Mouse (Mus musculus) cerebral cortex, adult 2 months (tissue): ENCODE data around the gene Vwf.

Experiments used
- WGBS: fragments of 180-500 bp; shearing (Covaris S2); methylation state at CpG from one replicate; pipeline ENCODE4 v1.1.7; 2018; 5-methylcytosine and 5-hydroxymethylcytosine counted together

The Vwf gene

DNA sequence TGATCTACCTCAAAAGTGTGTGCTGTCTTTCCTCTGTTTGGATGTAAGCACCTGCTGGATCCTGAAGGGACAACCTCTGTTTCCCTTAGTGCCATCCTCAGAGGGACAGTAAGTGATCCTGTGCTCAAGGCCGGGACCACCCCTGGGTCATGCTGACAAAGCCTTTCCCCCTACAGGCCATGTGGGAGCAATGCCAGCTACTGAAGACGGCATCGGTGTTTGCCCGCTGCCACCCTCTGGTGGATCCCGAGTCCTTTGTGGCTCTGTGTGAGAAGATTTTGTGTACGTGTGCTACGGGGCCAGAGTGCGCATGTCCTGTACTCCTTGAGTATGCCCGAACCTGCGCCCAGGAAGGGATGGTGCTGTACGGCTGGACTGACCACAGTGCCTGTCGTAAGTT lies 41.7 kb downstream of the Vwf start:
- 94% methylated on average over 12 of the region's 12 CpGs for WGBS

DNA sequence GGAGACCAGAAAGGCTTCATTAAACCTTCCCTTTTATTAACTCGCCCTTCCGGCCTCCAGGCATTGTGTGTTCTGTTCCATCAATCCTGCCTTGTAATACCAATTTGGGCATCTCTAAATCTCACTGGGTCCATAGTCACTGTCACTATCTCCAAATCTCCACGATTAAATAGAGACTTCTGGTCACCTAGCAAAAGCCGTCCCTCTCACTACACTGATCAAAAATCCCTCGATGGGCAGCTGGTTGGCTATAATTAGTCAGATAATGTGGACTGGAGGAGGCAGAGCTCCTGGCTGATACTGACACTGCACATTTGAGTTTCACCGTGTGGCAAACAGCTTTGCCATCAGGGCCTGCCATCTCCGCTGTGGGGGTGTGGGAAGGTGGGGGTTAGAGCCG lies 42.5 kb downstream of the Vwf start:
- 84% methylated on average over 8 of the region's 8 CpGs for WGBS

DNA sequence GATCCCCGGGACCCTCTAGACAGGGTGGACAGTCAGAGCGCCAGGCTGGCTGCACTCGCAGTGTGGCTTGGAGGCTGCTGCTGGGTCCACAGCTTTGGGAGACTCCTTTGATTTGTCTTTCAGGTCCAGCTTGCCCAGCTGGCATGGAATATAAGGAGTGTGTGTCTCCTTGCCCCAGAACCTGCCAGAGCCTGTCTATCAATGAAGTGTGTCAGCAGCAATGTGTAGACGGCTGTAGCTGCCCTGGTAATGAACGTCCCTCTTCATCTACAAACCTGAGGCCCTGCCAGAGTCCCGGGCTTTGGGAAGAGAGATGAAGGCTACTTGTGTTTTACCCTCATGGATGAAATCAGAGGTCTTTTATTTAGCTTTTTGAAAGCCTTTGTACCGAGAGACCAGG lies 43.5 kb downstream of the Vwf start:
- 70% methylated on average over 7 of the region's 7 CpGs for WGBS

DNA sequence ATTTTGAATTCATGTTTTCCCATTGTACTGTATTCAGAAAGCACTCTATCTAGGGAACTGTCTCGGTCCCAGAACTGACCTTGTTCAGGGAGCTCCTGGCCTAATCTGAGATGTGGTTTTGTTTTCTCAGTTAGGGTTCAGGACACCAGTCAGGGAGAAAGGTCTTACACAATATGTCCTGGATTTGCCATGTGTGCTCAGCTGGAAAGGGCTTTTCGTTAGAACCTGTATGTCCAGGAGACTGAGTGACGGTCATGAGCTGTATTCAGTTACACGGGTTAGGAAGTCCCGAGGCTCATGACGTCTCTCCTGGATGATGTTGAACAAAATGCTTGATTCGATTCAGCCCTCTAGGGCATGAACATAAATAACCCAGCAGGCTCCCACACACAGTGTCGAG lies 43.9 kb downstream of the Vwf start:
- 64% methylated on average over 8 of the region's 8 CpGs for WGBS

DNA sequence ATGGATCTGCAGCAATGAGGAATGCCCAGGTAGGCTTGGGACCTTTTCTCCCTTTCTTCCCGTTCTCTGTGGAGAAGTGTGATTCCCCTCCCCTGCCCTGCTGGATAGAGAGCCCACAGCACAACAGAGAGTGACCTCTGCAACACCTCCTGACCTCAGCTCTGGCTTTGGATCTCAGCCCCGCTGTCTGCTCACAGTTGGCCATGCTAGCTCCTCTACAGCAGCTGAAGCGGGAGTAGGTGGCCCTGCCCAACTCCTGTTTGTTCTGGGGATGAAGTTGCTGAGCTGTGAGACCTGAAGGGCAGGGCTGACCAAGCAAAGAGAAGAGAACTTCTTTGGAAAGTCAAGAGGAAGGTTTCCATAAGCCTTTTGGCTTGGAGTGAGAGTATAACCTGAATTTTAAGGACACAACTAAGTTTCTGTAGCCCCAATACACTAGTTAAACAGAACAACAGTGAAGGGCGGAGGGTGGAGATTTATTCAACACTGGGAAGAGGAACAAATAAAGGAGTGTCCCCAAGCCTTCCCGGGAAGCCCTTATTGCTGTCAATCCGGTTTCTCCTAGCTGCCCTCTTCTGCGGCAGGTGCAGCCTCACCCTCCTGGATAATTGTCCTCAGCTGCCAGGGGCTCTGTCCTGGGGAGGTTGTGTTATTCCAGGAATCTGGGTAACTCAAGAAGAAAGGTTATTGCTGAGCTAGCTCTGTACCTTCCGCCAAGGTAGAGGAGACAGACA lies 45.2 kb downstream of the Vwf start:
- WGBS: 86% methylated on average over 8 of the region's 8 CpGs

DNA sequence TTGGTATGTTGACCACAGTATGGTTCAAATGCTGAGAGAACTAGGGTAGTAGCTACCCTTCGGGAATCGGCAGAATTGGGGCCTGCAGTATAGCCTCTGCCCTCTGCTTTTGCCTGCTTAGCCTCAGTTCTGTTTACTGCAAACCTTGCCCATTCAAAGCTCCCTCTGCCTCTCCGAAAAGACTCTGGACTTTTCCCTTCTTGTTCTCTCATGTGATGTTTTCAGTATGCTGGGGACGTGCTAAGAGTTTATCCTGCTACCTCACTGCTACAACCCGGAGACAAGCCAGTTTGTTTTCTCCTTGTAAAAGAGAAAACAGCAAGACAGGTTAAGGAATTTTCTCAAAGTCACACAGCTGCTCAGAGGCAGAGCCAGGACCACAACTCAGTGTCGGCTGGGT lies 46.0 kb downstream of the Vwf start:
- 94% methylated on average over 6 of the region's 6 CpGs for WGBS

DNA sequence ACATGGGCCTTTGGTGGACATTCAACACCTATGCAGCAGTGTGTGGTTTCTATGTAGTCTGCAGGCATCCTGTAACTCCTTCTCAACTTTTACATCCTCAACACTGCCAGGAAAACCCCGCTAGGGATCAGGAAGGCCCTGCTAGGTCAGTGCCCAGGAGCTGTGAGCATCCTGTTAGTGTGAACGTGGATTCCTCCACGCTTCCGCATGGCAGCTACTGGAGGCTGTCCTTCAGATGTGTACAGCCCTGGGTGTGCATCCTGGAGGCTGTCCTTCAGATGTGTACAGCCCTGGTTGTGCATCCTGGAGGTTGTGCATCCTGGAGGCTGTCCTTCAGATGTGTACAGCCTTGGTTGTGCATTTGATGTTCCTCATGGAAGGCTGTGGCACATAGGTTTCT lies 47.7 kb downstream of the Vwf start:
- WGBS: 96% methylated on average over 4 of the region's 4 CpGs

DNA sequence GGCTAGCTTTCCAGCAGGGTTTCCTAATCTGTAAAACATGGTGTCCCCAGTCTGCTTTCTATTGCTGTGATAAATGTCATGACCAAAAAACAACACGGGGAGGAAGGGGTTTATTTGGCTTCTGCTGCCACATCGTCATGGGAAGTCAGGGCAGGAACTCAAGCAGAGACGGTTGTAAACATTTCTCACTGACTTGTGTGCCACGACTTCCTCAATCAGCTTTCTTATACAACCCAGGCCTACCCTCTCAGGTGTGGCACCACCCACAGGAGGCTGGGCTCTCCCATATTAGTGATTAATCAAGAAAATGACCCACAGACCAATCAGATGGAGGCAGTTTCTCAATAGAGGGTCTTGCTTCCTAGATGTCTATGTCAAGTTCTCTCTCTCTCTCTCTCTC lies 48.3 kb downstream of the Vwf start:
- 62% methylated on average over 4 of the region's 4 CpGs for WGBS

DNA sequence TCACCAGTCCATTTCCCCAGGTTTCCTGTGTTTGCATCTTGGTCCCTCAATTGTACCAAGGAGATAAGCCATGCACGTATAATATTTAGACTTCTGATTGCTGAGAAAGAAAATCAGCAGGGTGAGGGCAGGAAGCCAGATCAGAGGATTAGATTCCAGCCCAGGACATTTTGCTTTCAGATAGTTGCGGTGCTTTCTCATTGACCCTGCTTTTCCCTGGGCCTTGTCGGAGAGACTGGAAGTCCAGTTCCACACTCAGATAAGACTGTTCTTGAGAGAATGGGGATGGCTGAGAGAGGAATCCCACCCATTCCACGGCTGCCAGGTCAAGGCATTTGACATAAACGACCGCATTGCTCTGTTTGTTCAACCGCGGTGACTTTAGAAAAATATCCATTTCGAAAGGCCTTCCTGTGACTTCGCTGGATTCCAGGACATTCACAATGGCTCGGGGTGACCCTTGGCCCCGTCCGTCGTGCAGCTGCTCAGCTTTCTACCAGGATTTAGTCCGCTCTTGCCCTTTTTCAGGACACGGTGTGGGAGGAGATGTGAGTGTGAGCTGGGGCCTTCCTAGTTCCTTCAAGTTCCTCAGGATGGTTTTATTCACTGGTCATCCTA lies 50.2 kb downstream of the Vwf start:
- WGBS: 71% methylated on average over 16 of the region's 16 CpGs

DNA sequence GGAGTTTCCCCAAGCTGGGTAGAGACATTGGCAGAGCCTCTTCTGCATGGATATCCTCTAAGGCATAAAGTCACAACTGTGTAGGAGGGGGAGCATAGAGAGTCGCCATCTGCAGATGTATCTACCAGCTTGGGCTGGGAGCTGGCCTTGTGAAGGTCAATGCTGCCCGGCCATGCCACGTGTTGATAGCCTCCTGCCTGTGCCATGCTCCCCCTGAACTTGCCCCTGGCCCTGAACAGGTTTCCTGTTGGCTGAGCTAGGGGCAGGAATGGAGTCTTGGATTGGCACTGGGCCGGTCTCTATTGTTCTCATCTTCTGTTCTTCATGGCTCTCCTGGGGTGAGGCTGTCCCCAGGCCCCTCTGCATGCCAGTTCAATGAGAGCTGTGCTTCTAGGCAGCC lies 51.1 kb downstream of the Vwf start:
- 82% methylated on average over 4 of the region's 4 CpGs for WGBS

DNA sequence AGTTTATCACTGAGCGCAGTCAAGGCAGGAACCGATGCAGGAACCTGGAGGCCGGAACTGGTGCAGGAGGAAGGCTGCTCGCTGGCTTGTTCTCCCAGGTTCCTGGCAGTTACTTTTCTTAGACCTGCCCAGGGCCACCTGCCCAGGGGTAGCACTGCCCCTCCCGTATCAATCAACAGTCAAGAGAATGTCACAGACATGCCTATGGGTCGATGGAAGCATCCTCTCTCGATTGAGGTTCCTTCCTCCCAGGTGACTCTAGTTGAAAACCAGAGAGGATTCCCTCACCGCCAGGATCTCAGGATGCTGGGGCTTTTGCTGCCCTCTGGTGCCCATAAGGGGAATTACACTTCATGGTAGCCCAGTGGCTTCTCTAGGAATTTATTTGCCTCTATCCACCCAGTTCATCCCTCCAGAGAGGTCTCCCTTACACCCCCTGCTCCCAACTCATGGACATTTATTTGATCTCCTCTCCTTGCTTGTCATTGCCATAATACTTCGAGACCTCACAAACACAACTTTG lies 53.5 kb downstream of the Vwf start:
- 39% methylated on average over 9 of the region's 9 CpGs for WGBS

DNA sequence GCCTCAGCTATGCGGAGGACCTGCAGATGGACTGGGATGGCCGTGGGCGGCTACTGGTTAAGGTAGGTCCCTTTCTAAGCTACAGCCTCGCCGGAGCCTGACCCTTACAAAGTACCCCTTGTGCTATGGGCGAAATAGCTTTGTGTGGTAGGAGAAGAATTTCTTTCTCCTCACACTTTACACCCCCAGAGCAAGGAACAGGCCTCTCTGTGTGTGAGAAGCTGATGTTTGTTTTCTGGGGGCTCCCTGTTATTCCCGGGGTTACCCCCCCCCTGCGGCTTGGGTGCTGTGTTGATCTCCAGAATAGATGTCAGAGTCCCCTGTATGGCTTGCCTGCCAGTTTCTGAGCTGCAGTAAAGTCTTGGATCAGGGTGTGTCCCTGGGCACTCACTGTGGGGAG lies 54.1 kb downstream of the Vwf start:
- 75% methylated on average over 8 of the region's 8 CpGs for WGBS

DNA sequence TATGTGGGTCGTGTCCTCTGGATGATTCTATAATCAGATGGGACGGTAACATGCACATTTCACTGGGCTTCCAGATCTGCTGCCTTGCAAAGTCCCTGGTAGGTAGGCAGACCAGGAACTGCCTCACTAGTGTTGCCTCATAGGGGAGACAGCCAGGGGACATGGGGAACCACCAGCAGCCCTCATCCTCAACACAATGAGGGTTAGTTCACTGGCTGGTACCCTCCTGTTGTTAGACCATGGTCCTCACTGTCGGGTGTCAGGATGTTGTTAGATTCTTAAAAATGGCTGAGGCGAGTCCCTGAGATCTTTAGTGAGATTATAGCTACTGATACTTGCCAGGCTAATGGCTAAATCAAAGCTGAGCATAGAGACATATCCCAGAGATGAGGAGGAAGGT lies 54.6 kb downstream of the Vwf start:
- WGBS: 75% methylated on average over 4 of the region's 4 CpGs

DNA sequence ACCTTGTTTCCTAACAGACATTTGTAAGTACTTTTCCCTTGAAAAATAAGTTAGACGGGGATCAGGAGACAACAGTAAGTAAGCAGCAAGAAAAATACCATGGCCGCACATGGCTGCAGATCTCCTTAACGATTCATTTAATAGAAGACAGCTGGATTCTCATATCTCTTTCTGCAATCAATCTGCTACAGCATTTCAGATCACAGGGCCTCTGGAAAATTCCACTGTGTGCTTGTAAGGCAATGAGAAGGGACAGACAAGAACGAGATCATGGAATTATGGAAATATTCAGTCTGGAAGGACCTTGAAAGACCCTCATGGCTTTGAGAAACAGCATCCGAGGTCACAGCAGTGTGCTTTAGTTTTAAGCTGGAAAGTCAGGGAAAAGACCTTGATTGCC lies 55.2 kb downstream of the Vwf start:
- WGBS: 91% methylated on average over 5 of the region's 5 CpGs

DNA sequence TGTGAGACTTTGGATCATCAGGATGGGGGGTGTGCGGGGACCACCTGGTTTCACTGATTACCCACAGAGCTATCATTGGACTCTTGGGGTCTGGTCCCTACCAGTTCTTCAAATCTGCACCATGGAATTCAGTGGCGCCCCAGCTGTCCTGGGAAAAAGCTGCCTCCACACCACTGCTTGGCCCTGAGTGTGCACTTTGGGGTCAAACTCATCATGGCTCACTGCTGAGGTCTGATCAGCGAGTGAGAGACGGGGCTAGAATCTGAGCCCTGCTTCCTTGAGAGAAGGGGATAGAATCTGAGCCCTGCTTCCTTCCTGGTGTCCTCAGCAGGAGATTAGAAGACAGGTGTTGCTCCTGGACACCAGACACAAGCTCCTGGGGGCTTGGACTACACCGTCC lies 55.8 kb downstream of the Vwf start:
- WGBS: 91% methylated on average over 5 of the region's 5 CpGs

DNA sequence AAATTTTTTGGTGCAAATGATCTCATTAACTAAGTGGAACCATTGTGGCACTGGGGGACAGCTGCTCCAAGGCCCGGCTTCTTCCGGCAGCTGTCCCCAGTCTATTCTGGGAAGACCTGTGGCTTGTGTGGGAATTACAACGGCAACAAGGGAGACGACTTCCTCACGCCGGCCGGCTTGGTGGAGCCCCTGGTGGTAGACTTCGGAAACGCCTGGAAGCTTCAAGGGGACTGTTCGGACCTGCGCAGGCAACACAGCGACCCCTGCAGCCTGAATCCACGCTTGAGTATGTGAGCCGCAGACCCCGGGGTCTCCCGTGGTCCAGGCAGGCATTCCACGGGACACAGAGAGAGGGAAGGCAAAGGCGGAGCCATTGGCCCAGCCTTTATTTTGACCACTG lies 56.7 kb downstream of the Vwf start:
- 6% methylated on average over 18 of the region's 18 CpGs for WGBS

DNA sequence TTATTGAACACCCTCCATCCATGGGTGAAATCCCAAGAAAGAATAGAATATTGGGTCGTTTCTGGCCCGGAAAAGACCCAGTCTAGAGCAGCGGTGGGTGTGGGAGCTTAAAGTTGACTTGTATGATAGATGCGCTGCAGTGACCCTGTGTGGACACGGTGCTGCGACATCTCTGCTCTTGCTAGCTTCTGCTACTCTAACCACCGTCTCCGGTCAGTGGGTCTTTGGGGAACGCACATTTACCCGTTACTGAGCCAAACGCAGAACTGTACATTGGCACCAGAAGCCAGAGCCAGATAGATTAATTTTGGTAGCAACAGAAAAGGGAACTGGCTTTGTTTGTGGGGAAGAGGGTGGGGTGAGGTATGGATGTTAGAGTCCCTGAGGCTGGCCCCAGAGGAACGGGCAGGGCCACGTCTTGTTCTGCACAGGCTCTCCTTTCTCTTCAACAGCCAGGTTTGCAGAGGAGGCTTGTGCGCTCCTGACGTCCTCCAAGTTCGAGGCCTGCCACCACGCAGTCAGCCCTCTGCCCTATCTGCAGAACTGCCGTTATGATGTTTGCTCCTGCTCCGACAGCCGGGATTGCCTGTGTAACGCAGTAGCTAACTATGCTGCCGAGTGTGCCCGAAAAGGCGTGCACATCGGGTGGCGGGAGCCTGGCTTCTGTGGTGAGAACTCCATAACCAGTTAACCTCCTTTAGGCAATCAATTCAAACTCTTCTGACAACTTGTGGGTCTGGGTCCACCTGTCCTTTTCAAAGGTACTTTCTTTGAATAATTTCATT lies 57.3 kb downstream of the Vwf start:
- WGBS: 73% methylated on average over 26 of the region's 26 CpGs

DNA sequence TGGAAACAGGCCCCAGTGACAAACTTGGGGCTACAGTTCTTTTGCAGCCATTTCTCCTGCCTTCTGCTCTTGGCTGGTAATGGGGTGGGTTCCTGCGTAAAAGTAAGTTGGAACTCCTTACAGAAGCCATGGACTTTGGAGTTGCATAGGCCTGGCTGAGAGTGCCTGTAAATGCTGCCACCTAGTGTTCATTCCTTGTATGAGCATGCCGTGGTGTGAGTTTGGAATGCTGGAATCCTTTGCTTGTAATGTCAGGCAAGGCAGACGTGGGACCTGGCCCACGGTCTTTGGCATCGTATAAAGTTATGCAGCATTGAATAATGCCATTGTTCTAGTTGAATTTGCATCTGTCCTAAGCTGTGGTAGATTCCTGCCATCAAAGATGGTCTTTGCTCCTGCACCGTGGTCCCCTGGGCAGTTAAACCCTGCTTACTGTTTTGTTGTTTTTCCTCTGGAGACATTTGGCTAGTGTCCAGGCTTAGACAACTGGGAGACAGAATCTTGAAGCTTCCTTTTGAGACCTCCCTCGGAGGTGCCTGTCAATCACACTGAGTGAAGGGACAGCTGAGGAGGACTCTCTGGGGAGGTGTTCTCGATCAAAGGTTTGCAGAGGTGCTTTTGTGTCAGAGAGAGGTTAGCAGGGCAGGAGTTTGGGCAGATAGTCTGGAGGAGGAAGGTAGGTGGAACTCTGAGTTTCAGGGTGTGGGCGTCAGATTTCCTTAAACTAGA lies 58.1 kb downstream of the Vwf start:
- whole genome bisulfite sequencing: 18% methylated on average over 9 of the region's 9 CpGs

DNA sequence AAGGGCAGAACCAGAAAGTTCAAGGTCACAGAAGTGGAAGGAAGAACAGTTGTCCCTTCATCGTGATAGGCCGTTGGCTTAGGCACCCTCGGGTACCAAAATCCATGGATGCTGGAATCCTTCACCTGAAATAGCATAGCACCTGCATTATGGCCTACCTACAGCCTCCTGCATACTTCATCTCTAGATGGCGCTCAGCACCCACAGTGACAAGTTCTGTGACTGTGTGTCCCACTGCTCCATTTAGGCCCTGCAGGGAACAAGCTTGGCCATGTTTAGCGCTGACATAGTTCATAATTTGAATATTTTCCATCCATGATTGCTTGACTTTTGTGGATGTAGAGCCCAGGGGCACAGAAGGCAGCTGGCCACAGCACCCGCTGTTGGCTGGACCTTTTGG lies 62.5 kb downstream of the Vwf start:
- 89% methylated on average over 6 of the region's 6 CpGs for WGBS

DNA sequence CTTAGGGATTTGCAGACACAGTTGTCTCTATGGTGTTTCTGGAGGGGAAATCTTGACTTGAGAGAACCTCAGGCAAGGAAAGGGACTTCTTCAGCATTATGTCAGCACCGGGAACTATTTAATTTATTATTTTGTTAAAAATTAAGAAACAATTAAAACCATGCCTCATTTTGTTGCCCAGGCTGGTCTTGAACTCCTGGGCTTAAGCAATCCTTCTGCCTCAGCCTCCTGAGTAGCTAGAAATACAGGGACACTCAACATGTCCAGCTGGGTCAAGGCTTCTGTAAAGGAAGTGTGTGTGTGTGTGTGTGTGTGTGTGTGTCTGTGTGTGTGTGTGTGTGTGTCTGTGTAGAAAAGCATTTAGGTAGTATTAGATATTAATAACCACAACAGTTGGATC lies 71.3 kb downstream of the Vwf start:
- WGBS: 100% methylated on average over 1 of the region's 1 CpGs

DNA sequence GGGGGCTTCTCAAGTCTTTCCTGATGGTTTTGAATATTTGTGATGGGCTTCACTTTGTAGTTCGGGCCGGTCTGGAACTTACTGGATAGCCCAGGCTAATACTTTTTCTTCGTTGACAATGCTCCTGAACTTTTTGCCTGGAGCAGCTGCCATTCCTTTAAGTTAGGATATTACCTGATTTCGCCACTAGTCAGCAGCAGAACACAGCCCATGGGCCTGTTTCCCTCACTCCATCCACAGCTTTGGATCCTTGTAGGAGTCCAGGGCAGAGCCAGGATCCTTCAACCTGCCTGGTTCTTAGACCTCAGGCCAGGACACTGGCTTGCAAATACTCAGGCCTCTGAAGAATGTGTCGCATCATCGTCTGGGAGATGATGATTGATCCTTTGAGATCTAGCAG lies 74.2 kb downstream of the Vwf start:
- WGBS: 51% methylated on average over 6 of the region's 6 CpGs

DNA sequence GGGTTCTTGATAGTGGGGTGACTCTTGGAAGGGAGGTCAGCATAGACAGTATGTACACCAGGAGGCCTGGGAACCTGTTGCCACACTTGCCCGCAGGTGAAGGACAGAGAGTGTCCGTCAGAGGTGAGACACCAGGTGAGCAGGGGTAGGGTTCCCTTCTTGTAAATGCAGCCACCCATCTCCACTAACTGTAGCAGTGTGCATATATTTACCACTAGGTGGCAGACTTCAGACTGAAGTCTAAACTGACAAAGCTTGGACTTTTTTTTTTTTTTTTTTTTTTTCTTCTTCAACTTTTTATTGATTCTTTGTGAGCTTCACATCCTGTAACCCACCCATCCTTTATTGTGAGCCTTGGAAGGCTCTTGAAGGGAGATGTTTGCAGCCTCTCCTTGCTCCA lies 75.9 kb downstream of the Vwf start:
- WGBS: 77% methylated on average over 2 of the region's 2 CpGs
